Mouse (Mus musculus): ENCODE measurements at regions not wholly inside any gene's neighbourhood (a gene's known extent, or its start where the extent isn't known, plus 50 kb on each side); places are given as distances from the start of the nearest gene placed in this dataset.
"Not testable (repeated sequence)": the region's sequence is repeated elsewhere in the genome, so short reads cannot be mapped to it uniquely, and the experiment has no call there.

DNA sequence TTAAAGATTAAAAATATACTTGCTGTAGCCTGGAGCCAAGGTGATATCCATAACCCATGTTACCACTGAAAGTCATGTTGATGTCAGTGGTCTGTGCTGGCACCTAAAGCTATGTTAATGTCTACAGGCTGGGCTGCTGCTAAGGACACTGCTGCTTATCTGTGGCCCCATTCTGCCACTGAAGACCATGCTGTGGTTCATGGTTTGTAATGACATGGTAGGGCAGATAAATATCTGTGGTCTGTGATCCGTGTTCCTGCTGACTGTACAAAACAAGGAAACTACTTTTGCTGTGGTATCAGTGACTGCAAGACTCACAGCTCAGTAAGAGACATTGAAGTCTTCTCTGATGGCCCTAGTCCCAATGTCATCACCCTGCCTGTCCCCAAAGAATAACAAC, 245.7 kb downstream of the Slco4c1 start:
- no peak for DNase-seq

GRCm38 (mm10) chr1:96625326-96625725, 246.6 kb downstream of the Slco4c1 start:
- DNase-seq = not testable (repeated sequence)

DNA sequence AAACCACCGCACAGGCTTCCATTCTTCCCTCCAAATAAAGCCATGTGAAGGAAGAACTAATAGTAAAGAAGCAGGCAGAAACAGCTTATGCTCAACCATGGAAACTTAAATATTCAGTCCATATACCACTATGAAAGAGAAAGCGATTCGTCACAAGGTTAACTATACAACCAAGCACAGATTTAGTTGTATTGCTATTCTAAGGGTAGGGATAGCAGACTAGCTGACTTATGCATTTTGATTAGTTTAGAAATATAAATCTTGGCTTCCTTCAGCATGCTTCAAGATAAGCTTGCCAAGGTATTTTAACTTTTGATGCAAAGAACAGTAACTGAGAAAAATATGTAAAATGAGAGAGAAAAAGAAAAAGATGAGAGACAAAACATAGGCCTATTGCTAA, 275.8 kb downstream of the Slco4c1 start:
- DNase-seq = no peak

DNA sequence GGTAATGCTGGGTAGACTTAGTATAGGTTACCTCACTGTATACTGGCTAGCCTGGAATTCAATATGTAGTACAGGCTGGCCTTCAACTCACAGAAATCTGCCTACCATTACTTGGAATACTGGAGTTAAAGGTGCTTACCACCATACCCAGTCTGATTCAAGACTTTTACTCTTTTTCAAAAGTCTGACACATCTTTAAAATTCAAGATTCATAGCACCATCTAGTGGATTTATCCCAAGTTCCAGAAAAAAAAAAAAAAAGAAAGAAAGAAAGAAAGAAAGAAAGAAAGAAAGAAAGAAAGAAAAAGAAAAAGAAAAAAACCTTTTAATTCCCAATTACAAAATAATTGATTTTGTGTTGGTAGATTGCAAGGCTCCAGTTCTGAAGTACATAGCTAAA, 302.7 kb downstream of the Slco4c1 start:
- no peak for DNase-seq

DNA sequence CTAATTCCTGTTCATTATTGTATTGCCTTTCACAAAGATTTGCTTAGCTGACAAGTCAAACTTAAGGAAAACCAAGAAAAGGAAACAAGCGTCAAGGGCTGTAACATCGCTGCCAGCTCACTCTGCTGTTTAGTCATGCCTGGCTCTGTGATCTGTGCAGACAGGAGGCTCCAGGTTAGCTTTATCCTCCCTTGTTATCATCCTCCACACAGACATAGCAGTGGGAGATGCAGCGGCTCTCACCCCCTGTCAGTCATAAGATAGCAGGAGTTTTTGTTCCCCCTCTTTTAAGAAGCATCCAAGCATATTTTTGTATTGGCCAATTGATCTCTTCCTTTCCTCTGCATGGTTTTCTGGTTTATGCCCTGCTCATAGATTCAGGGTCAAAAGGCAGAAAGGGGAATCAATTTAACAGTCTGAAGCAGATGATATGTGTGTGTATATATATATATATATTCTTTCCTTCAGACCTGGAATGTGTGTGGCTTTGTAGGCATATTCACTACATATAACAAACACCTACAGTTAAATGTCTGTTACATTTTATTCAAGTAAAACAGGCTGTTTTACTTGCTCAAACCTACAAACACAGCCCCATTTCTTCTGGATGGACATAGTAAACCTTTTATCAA, 308.6 kb downstream of the Slco4c1 start:
- DNase-seq = no peak

DNA sequence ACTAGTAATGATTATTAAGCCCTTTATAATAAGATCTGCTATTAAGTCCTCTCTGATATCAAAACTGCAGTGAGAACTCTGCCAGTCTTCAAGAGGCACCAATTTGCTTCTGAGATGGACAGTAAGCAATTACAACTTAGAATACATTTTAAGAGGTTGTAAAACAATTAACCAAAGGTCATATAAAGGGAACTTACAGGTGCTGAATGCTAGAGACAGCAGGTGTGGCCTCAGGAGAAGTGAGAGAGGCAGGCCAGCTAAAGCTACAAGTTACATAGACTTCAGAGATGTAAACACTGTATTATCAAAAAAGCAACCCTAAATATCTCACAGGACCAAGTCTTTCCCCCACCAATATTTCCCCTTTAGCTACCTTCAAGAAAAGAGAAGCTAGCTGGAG, 315.7 kb downstream of the Slco4c1 start:
- DNase-seq = no peak

- DNase-seq = no peak
Observed at GRCm38 (mm10) chr1:96519347-96519746, 352.6 kb downstream of the Slco4c1 start.

- DNase-seq = no peak
Observed at GRCm38 (mm10) chr1:96501007-96501406, 371.0 kb downstream of the Slco4c1 start.

DNA sequence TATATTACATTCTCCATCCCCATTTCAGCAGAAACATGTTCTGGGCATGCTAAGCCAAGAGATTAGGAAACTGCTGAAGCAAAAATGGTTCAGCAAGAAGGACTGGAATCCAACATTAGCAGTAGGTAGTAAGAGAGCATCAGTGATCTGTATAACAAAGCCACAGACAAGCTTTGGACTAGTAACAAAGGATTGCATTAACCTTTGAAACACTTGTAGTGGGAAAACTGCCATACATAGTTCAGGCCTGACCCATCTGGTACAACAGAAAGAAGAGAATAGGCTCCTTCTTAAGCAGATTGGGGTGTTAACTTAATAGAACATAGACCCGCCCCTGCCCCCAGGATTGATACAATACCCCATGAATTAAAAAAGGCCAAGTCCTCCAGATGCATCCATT, 389.2 kb downstream of the Slco4c1 start:
- DNase-seq = no peak

DNA sequence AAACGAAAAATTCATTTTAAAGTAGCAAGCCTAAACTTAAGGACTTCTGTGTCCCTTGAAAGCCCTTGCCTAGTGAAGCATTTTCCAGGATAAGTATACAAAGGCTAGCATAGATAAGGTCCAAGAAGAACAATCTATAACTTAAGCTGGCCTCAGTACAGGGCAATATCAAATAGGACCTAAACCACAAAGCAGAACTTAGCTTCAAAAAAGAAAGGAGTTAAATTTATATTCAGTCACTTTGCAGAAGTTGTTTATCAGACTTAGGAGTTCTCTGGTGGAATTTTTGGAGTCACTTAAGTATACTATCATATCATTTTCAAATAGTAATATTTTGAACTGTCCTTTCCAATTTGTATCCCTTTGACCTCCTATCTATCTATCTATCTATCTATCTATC, 421.1 kb downstream of the Slco4c1 start:
- DNase-seq = no peak

DNA sequence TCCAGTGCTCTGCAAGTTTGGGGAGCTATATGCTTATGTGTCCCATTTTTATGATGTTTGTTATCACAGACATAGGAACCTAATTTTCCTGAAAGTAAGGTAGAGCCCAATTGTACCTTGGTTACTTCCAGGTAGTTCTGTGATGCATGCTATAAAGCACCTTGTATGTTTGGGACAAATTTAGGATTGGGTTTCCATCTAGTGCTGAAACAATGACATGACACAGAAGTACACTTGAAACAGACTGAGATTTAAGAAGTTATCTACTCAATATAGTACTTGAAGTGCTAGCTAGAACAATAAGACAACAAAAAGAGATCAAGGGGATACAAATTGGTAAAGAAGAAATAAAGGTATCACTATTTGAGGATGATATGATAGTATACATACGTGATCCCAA, 426.8 kb downstream of the Slco4c1 start:
- no peak for DNase-seq

GRCm38 (mm10) chr1:96433057-96433456, 438.9 kb downstream of the Slco4c1 start:
- DNase-seq = no peak

DNA sequence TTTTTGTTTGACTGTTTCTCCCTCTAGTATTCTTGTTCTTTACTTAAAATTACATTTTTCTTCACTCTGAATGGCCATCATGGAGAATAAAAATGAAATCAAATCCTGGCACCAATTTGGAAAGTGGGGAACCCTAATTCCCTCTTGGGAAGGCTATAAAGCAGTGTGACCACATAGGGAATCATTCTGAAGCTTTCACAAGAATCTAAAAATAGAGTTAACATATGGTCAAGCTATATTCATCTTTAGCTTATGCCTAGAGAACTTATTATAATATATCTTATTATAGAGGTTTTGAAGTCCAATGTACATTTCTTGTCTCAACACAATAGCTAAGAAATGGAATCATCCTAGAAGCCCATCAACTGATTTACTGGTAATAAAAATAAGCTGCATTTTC, 448.5 kb downstream of the Slco4c1 start:
- DNase-seq = no peak

DNA sequence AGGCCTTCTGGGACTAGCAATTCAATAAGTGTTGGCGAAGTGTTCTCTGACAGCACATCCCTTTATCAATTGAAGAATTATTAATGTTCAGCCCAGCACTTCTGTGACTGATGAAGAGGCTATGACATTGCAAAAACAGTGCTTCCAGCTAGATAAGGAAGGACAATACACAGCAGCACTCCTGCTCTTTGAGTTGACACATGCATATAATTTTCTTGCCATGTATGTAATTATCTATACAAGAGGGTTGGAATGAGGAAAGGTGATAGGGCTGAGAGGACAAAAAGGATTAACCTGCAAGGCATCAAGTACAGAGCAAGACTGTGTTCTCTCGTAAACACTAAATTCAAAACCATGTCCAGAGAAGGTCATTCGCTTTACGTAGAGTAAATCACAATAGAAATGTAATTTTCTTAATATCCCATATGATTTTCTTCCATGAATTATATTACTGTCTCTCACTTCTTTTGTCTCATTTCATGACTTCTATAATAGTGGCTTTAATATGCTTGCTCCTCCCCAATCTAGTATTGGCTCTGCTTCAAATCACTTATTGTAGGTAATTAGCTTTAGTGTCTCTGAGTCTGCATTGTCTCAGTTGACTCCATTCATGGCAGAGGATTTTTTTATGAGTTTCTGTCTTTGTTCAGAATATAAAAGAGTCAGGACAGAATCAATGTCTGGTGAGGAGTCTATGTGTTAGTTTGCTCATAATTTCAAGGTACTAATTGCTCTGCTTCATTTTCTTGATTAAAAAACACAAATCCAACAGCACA, 460.9 kb downstream of the Slco4c1 start:
- DNase-seq = no peak

GRCm38 (mm10) chr1:96397982-96398381, 474.0 kb downstream of the Slco4c1 start:
- DNase-seq = no peak

GRCm38 (mm10) chr1:96388417-96388816, 483.6 kb downstream of the Slco4c1 start:
- no peak for DNase-seq

DNA sequence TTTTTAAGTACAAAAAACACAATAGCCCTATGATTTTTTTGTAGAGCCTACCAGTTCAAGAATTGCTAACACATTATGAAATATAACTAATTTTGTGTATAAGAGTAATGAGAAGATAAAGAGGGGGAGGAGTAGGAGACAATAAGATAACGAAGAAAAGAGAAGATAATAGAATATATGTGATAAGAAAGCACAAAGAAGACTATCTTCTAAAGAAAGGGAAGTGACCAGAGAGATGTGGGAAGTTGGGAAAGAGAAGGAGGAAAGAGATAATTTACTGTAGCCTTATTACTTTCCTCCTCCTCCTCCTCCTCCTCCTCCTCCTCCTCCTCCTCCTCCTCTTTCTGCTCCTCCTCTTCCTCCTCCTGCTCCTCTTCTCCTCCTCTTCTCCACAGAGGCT, 486.1 kb downstream of the Slco4c1 start:
- no peak for DNase-seq

GRCm38 (mm10) chr1:96362713-96363441, 509.1 kb downstream of the Slco4c1 start:
- DNase-seq = no peak

GRCm38 (mm10) chr1:96347231-96347630, 524.7 kb downstream of the Slco4c1 start:
- no peak for DNase-seq

- DNase-seq = no peak
Observed at GRCm38 (mm10) chr1:96346465-96347002, 525.4 kb downstream of the Slco4c1 start.

DNA sequence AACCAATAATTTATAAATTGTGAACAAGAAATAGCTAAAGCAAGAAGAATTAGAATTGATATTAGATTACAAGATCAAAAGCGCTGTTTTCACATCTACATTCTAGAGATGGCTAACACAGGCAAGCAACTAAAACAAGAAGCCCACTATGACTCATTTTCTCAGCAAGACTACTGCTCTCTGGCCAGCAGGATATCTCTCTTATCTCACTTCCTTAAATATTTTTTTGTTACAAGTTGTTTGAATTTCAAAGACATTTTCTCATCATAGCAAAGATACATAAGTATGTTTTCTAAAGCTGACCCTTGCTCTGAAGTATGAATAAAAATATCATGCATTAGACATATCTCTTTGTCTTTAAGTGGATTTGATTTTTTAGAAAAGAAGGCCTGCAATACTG, 556.2 kb downstream of the Slco4c1 start:
- no peak for DNase-seq

DNA sequence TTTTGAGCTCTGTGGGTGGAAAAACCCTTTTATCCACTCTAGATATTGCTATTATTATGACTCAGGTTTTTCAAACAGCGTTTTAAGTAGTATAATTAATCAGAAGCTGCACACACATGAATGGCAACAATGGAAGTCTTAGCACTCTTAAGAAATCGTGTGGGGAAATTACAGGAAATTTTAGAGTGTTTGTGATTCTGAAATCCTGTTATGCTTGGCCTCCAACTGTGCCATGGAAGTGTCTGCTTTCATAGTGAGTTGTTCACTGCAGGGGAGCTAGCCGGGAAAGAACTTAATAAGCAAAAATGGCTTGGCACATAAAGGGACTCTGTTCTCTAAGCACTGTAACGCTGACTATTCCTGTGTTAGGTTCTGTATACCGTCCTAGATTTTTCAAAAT, 570.7 kb downstream of the Slco4c1 start:
- DNase-seq = peak; percentile 2 to 14

DNA sequence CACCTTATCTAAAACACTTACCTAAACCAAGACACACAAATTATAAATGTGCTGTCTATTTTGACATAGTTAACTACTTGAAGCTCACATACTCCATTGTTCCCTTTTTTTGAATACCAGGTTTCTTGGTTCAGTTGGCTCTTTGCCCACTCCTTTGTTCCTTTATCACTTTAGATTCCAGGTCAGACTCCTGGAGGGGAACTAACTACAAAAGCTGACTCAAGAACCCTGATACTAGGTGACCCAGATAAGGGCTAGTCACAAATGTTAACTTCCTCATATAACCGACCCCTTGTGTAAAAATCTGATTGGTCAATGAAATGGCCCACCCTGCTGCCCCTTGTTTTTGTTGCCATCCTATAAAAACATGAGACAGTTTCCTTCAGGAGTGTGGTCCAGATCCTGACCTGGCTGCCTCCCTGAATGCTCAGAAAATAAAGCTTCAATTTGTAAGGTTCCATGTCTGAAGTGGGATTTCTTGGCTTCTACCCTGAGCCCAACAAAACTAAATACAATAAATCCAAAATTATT, 593.9 kb downstream of the Slco4c1 start:
- peak in 1 of 2 experiments; percentile 2 for DNase-seq
